Mouse (Mus musculus) heart, embryonic 15.5 days (tissue): ENCODE data around the gene Serinc5. TPM values are rescaled to one million over a fixed set of nuclear protein-coding genes. Genes with fewer than 3 reads are reported as not detected.
"Not testable (repeated sequence)": the region's sequence is repeated elsewhere in the genome, so short reads cannot be mapped to it uniquely, and the experiment has no call there.

Experiments used
- ATAC-seq: fragments of 200-750 bp; cut with Nextera tagmentation; replicated peaks from 2 replicates; pipeline ENCODE4 v1.8.0; 2017; ENCODE audit warnings: low read depth, moderate TSS enrichment; ENCODE audit not compliant: insufficient number of reproducible peaks, insufficient read depth, low FRiP score
- H3K27ac ChIP-seq: fragments of 300-500 bp; sonication (generic); 2 replicates; pipeline ENCODE4 v1.5.1; 2015; ENCODE audit warnings: mild to moderate bottlenecking, inconsistent platforms
- H3K27me3 ChIP-seq: fragments of 300-500 bp; sonication (generic); 2 replicates; pipeline ENCODE4 v1.6.1; 2015; ENCODE audit warnings: inconsistent platforms
- H3K36me3 ChIP-seq: fragments of 300-500 bp; sonication (generic); 2 replicates; pipeline ENCODE4 v1.6.1; 2015; ENCODE audit warnings: mild to moderate bottlenecking, inconsistent platforms
- H3K4me1 ChIP-seq: fragments of 300-500 bp; sonication (generic); replicated peaks from 2 replicates; pipeline ENCODE4 v1.6.1; 2015; ENCODE audit warnings: inconsistent platforms
- H3K4me2 ChIP-seq: fragments of 300-500 bp; sonication (generic); 2 replicates; pipeline ENCODE4 v1.6.1; 2015; ENCODE audit warnings: inconsistent platforms, mild to moderate bottlenecking, moderate library complexity
- H3K4me3 ChIP-seq: fragments of 300-500 bp; sonication (generic); 2 replicates; pipeline ENCODE4 v1.5.1; 2015; ENCODE audit warnings: mild to moderate bottlenecking, inconsistent platforms
- H3K9ac ChIP-seq: fragments of 300-500 bp; sonication (generic); 2 replicates; pipeline ENCODE4 v1.6.1; 2015; ENCODE audit warnings: mild to moderate bottlenecking, inconsistent platforms
- H3K9me3 ChIP-seq: fragments of 300-500 bp; sonication (generic); replicated peaks from 2 replicates; pipeline ENCODE4 v1.6.1; 2016; ENCODE audit warnings: inconsistent platforms
- WGBS: fragments of 180-500 bp; shearing (Covaris S2); methylation state at CpG from one replicate; pipeline ENCODE4 v1.1.7; 2015; ENCODE audit warnings: mixed read lengths; 5-methylcytosine and 5-hydroxymethylcytosine counted together
- polyA plus RNA-seq: library from polyadenylated mRNA; unstranded; fragments of >200 nt; fragmentation: Nextera tagmentation; extraction: Ambion mirVana; gene quantifications from 2 replicates; pipeline ENCODE4 v1.2.1, GENCODE M21; 2015

Serinc5 gene
- polyA plus RNA-seq, 1 experiment from 2014 or later: 9.6 TPM

DNA sequence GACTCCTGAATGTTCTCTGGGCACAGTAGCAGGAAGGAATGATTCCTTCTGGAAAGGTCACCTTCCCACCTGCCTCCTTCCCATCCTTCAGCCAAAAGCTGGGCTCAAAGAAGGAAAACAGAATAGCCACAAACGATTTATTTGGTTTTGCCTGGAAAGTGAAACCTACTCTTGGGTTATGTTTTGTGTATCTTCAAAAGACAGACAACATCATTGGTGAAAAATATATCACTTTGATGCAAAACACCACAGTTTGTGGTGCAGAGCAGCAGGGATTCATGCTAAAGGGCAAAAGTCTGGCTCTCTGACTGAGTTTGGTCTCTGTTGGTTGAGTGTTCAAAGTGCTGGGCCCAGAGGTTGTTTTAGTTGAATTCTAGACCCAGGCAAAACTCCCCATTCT, 60.8 kb downstream of the Serinc5 start:
- Histone ChIP-seq H3K36me3 (no peaks in the 10 kb centered on the region), H3K9ac (no peak overlapping the region), H3K4me3 (no peak overlapping the region), H3K27ac (no peak overlapping the region), H3K4me2 (no peak overlapping the region), H3K4me1 (peaks cover 24% of the 10 kb centered on the region), H3K9me3 (no peaks in the 10 kb centered on the region), H3K27me3 (no peaks in the 10 kb centered on the region)
- ATAC-seq: no peak
- 72% methylated on average over 1 of the region's 1 CpGs for WGBS

- no peak overlapping the region for H3K27ac ChIP-seq
- H3K4me1 ChIP-seq: peaks cover 28% of the 10 kb centered on the region
- ATAC-seq: no peak
- WGBS: 63% methylated on average over 2 of the region's 2 CpGs
- H3K36me3 ChIP-seq: no peaks in the 10 kb centered on the region
- H3K9me3 ChIP-seq: no peaks in the 10 kb centered on the region
- H3K9ac ChIP-seq: no peak overlapping the region
- no peak overlapping the region for H3K4me2 ChIP-seq
- H3K27me3 ChIP-seq: no peaks in the 10 kb centered on the region
- H3K4me3 ChIP-seq: no peak overlapping the region
Measured at GRCm38 (mm10) chr13:92674676-92675075, 63.8 kb downstream of the Serinc5 start.

DNA sequence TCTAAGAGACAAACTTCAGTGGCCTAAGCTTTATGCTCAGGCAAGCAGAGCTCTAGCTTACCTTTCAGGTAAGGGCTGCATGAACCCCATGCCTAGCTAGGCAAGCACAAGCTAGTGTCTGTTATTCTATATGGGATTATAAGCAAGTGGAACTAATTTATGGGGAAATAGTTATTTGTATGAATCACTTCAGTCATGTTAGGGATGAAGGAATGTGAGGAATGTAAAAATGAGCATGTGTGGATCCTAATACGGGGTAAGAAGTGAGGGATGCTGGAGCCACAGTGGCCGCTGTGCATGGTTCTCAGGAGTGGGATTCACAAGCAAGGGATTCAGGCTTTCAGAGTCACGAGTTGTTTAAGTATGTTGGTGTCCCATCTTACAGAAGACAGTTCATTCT, 64.4 kb downstream of the Serinc5 start:
- Histone ChIP-seq H3K9ac (no peak overlapping the region), H3K4me2 (no peak overlapping the region), H3K4me1 (peaks cover 31% of the 10 kb centered on the region), H3K27ac (no peak overlapping the region), H3K9me3 (no peaks in the 10 kb centered on the region), H3K27me3 (no peaks in the 10 kb centered on the region), H3K4me3 (no peak overlapping the region), H3K36me3 (no peaks in the 10 kb centered on the region)
- ATAC-seq: no peak
- WGBS: 66% methylated on average over 3 of the region's 3 CpGs

- Histone ChIP-seq H3K4me1 (peaks cover 31% of the 10 kb centered on the region), H3K27ac (peak overlapping the region; percentile 21; the same call in 1 of the 2 replicates), H3K27me3 (no peaks in the 10 kb centered on the region), H3K9ac (no peak overlapping the region), H3K36me3 (no peaks in the 10 kb centered on the region), H3K4me2 (peak overlapping the region; percentile 27; the same call in 1 of the 2 replicates), H3K4me3 (no peak overlapping the region), H3K9me3 (no peaks in the 10 kb centered on the region)
- peak; percentile 79 for ATAC-seq
- WGBS: 49% methylated on average over 11 of the region's 11 CpGs
Measured at GRCm38 (mm10) chr13:92675897-92676584, 65.2 kb downstream of the Serinc5 start.

DNA sequence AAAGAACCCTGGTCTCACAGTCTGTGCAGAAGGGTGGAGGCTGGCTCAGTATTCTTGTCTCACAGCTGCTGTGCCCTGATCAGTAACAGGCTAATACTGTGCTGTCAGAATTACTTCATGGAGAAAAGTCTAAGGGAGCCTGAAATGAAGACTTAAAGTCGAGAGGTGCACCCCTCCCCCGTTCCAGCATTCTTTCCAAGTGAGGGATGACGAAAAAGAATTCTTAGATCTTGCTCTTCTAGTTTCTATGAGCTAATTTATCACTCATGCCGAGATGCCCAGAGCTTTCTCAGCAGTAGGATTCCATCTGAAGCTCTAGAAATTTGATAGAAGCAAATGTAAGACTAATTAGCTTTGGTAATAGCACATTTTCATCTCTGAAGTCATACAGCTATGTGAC, 66.8 kb downstream of the Serinc5 start:
- H3K9ac ChIP-seq: no peak overlapping the region
- ATAC-seq: no peak
- peaks cover 31% of the 10 kb centered on the region for H3K4me1 ChIP-seq
- no peaks in the 10 kb centered on the region for H3K9me3 ChIP-seq
- no peaks in the 10 kb centered on the region for H3K36me3 ChIP-seq
- H3K27me3 ChIP-seq: no peaks in the 10 kb centered on the region
- 55% methylated on average over 4 of the region's 4 CpGs for WGBS
- no peak overlapping the region for H3K4me2 ChIP-seq
- H3K4me3 ChIP-seq: no peak overlapping the region
- H3K27ac ChIP-seq: no peak overlapping the region; the same call in 1 of the 2 replicates

DNA sequence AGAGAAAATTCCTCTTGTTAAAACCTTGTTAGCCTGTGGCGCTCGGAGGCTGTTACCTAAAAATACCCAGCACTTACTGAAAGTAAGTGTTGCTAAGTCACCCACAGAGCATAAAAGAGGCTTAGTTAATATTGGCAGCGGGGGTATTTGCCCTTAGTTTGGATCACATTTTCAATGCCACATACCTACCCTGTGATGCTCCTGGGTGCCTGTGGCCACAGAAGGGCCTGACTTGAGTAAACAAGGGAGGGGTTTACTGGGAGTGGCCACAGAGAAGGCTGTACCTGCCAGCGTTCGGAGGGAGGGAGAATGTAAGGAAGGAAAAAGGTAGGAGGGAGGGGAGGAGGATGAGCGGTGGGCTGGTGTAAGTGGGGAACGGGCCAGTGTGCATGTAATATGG, 68.8 kb downstream of the Serinc5 start:
- no peaks in the 10 kb centered on the region for H3K36me3 ChIP-seq
- H3K27ac ChIP-seq: no peak overlapping the region
- H3K27me3 ChIP-seq: no peaks in the 10 kb centered on the region
- no peak for ATAC-seq
- H3K4me3 ChIP-seq: no peak overlapping the region
- H3K4me2 ChIP-seq: no peak overlapping the region
- peaks cover 26% of the 10 kb centered on the region for H3K4me1 ChIP-seq
- no peaks in the 10 kb centered on the region for H3K9me3 ChIP-seq
- H3K9ac ChIP-seq: no peak overlapping the region
- WGBS: 75% methylated on average over 7 of the region's 7 CpGs

DNA sequence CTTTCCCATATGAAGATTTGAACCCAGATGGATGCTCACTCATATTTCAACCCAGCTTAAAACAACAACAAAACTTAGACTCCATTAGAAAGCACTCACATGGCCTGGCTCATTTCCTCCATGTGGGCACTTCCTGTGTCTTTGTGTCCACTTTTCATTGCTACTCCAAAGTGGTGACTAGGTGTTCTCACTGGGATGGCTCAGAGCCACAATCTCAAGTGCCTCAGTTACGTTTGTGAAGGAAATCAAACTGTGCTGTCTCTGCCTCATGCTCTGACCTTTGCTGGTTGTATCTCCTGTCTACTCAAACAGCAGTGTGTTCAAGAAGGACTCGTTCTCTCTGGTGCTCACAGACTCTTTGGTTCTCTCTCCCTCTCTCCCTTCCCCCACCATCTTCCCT, 70.7 kb downstream of the Serinc5 start:
- 42% methylated on average over 2 of the region's 2 CpGs for WGBS
- Histone ChIP-seq H3K36me3 (no peaks in the 10 kb centered on the region), H3K27ac (no peak overlapping the region), H3K4me3 (no peak overlapping the region), H3K4me1 (peaks cover 9% of the 10 kb centered on the region), H3K4me2 (no peak overlapping the region), H3K9ac (no peak overlapping the region), H3K27me3 (no peaks in the 10 kb centered on the region), H3K9me3 (no peaks in the 10 kb centered on the region)
- no peak for ATAC-seq

DNA sequence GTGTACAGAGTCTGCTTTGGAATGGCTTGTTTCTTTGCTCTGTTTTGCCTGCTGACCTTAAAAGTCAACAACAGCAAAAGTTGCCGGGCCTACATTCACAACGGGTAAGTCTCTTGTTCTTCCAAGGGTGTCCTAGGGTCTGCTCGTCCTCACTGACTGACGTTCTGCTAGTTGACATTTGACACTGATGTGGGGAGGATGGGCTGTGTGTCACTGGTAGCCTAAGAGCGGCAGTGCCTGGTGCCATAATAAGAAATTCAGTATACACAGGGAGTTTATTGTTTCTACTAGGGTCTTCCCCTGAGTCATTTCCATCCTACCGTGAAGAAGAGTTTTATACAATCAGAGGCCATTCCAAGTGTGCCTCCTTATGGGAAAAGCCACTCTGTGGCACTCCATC, 71.9 kb downstream of the Serinc5 start:
- Histone ChIP-seq H3K27me3 (no peaks in the 10 kb centered on the region), H3K27ac (no peak overlapping the region), H3K4me3 (no peak overlapping the region), H3K36me3 (no peaks in the 10 kb centered on the region), H3K4me1 (peaks cover 5% of the 10 kb centered on the region; the same call in 1 of the 2 replicates), H3K9ac (no peak overlapping the region), H3K4me2 (no peak overlapping the region), H3K9me3 (no peaks in the 10 kb centered on the region)
- WGBS: 66% methylated on average over 6 of the region's 6 CpGs
- no peak for ATAC-seq

DNA sequence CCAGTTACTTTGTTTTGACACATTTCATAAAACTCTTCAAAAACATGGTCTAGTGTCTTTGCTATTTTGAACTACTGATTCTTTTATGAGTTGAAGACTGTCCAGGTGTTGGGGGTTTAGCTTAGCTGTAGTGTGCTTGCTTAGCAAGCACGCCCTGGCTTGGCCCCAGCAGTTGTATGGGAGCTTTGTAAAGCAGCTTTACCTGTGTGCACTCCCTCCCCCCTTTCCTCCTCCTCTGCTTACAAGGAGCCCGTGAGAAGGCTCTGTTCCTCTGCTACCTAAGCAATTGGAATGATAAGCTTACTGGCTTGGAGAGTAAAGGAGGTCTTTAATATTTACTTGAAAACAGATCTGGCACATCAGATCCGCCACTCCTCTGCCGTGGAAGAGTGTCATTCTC, 72.6 kb downstream of the Serinc5 start:
- Histone ChIP-seq H3K4me2 (no peak overlapping the region), H3K4me1 (peaks cover 5% of the 10 kb centered on the region; the same call in 1 of the 2 replicates), H3K9ac (no peak overlapping the region), H3K4me3 (no peak overlapping the region), H3K27me3 (no peaks in the 10 kb centered on the region), H3K9me3 (no peaks in the 10 kb centered on the region), H3K36me3 (no peaks in the 10 kb centered on the region), H3K27ac (no peak overlapping the region)
- 66% methylated on average over 4 of the region's 4 CpGs for WGBS
- no peak for ATAC-seq

- no peaks in the 10 kb centered on the region for H3K36me3 ChIP-seq
- H3K9ac ChIP-seq: no peak overlapping the region
- ATAC-seq: no peak
- 69% methylated on average over 4 of the region's 4 CpGs for WGBS
- no peaks in the 10 kb centered on the region for H3K27me3 ChIP-seq
- no peak overlapping the region for H3K4me2 ChIP-seq
- peaks cover 5% of the 10 kb centered on the region; the same call in 1 of the 2 replicates for H3K4me1 ChIP-seq
- H3K4me3 ChIP-seq: no peak overlapping the region
- H3K9me3 ChIP-seq: no peaks in the 10 kb centered on the region
- H3K27ac ChIP-seq: no peak overlapping the region
Measured at GRCm38 (mm10) chr13:92684310-92684709, 73.4 kb downstream of the Serinc5 start.

- H3K27ac ChIP-seq: no peak overlapping the region
- WGBS: 72% methylated on average over 4 of the region's 4 CpGs
- no peaks in the 10 kb centered on the region for H3K4me1 ChIP-seq
- H3K27me3 ChIP-seq: no peaks in the 10 kb centered on the region
- H3K9ac ChIP-seq: no peak overlapping the region
- no peak for ATAC-seq
- H3K36me3 ChIP-seq: no peaks in the 10 kb centered on the region
- no peaks in the 10 kb centered on the region for H3K9me3 ChIP-seq
- H3K4me3 ChIP-seq: no peak overlapping the region
- no peak overlapping the region for H3K4me2 ChIP-seq
Measured at GRCm38 (mm10) chr13:92685273-92685672, 74.4 kb downstream of the Serinc5 start.

GRCm38 (mm10) chr13:92687151-92687550, 76.3 kb downstream of the Serinc5 start:
- not testable (repeated sequence) for ATAC-seq, H3K27ac ChIP-seq, H3K4me2 ChIP-seq, H3K36me3 ChIP-seq, H3K27me3 ChIP-seq, H3K4me1 ChIP-seq, H3K9ac ChIP-seq, H3K4me3 ChIP-seq, H3K9me3 ChIP-seq
- WGBS: 77% methylated on average over 1 of the region's 1 CpGs
